Mouse (Mus musculus): ENCODE data around the gene Dus2.

The Dus2 gene

GRCm38 (mm10) chr8:106040218-106040617 is 49.1 kb downstream of the Dus2 start:
- intact Hi-C loops (cut with DNase I) = no loop called here

GRCm38 (mm10) chr8:106043055-106043454 is 51.9 kb downstream of the Dus2 start:
- intact Hi-C loops (cut with DNase I) = no loop called here

- intact Hi-C loops (cut with DNase I) = no loop called here
Observed at GRCm38 (mm10) chr8:106044151-106044550, 53.0 kb downstream of the Dus2 start.

- intact Hi-C loops (cut with DNase I) = no loop called here
Observed at GRCm38 (mm10) chr8:106046872-106047559, 55.9 kb downstream of the Dus2 start.

GRCm38 (mm10) chr8:106047854-106048630 is 56.9 kb downstream of the Dus2 start:
- intact Hi-C loops (cut with DNase I) = no loop called here

- intact Hi-C loops (cut with DNase I) = no loop called here
Observed at GRCm38 (mm10) chr8:106049840-106050239, 58.7 kb downstream of the Dus2 start.

- intact Hi-C loops (cut with DNase I) = no loop called here
Observed at GRCm38 (mm10) chr8:106051068-106051467, 59.9 kb downstream of the Dus2 start.

- intact Hi-C loops (cut with DNase I) = no loop called here
Observed at GRCm38 (mm10) chr8:106052510-106053089, 61.5 kb downstream of the Dus2 start.

GRCm38 (mm10) chr8:106054190-106054811 is 63.2 kb downstream of the Dus2 start:
- intact Hi-C loops (cut with DNase I) = no loop called here

GRCm38 (mm10) chr8:106055038-106055437 is 63.9 kb downstream of the Dus2 start:
- intact Hi-C loops (cut with DNase I) = no loop called here

- intact Hi-C loops (cut with DNase I) = no loop called here
Observed at GRCm38 (mm10) chr8:106056455-106056982, 65.4 kb downstream of the Dus2 start.

GRCm38 (mm10) chr8:106058731-106059612 is 67.8 kb downstream of the Dus2 start, which contains the start of gene Nfatc3:
Nfatc3 (plus strand) TSS chr8:106058840.
- intact Hi-C loops (cut with DNase I) = no loop called here

GRCm38 (mm10) chr8:106059613-106060371 is 68.7 kb downstream of the Dus2 start:
- intact Hi-C loops (cut with DNase I) = no loop called here

- intact Hi-C loops (cut with DNase I) = no loop called here
Observed at GRCm38 (mm10) chr8:106060521-106060920, 69.4 kb downstream of the Dus2 start.

GRCm38 (mm10) chr8:106061686-106062085 is 70.5 kb downstream of the Dus2 start:
- intact Hi-C loops (cut with DNase I) = no loop called here

- intact Hi-C loops (cut with DNase I) = no loop called here
Observed at GRCm38 (mm10) chr8:106063046-106063445, 71.9 kb downstream of the Dus2 start.

- intact Hi-C loops (cut with DNase I) = no loop called here
Observed at GRCm38 (mm10) chr8:106066721-106067120, 75.6 kb downstream of the Dus2 start.

- intact Hi-C loops (cut with DNase I) = no loop called here
Observed at GRCm38 (mm10) chr8:106069565-106069964, 78.4 kb downstream of the Dus2 start.

- intact Hi-C loops (cut with DNase I) = no loop called here
Observed at GRCm38 (mm10) chr8:106072113-106072512, 81.0 kb downstream of the Dus2 start.

- intact Hi-C loops (cut with DNase I) = no loop called here
Observed at GRCm38 (mm10) chr8:106074236-106074635, 83.1 kb downstream of the Dus2 start.

Measured in adrenal gland (tissue).